Mouse (Mus musculus) C2C12 (cell line): ENCODE data around the gene Wipf3. TPM values are rescaled to one million over a fixed set of nuclear protein-coding genes. Genes with fewer than 3 reads are reported as not detected.

ENCODE experiments used
- H3K27me3 ChIP-seq: one replicate; pipeline ENCODE4 v1.6.1; 2011; ENCODE audit not compliant: control insufficient read depth, insufficient read depth, insufficient read length
- H3K36me3 ChIP-seq: one replicate; pipeline ENCODE4 v1.6.1; 2011; ENCODE audit not compliant: control insufficient read depth, insufficient read depth
- H3K4me3 ChIP-seq: one replicate; pipeline ENCODE4 v1.5.1; 2011; ENCODE audit warnings: mild to moderate bottlenecking, control low read depth; ENCODE audit not compliant: poor library complexity, insufficient read depth, severe bottlenecking
- H3K79me2 ChIP-seq: one replicate; pipeline ENCODE4 v1.6.1; 2011; ENCODE audit not compliant: control insufficient read depth, insufficient read depth
- H3K79me3 ChIP-seq: one replicate; pipeline ENCODE4 v1.6.1; 2011; ENCODE audit warnings: low read depth, control low read depth
- H3ac ChIP-seq: one replicate; pipeline ENCODE3; 2011; ENCODE audit warnings: low read depth; ENCODE audit not compliant: control insufficient read depth, insufficient read length
- CEBPB ChIP-seq: IDR thresholded peaks from one replicate; pipeline ENCODE4 v1.6.1; 2011; ENCODE audit warnings: low read depth, mild to moderate bottlenecking, control low read depth, moderate library complexity
- CTCF ChIP-seq: IDR thresholded peaks from one replicate; pipeline ENCODE4 v1.5.1; 2011; ENCODE audit not compliant: control insufficient read depth, insufficient read depth, insufficient read length
- FOSL1 ChIP-seq: IDR thresholded peaks from one replicate; pipeline ENCODE4 v1.8.0; 2011; ENCODE audit warnings: mild to moderate bottlenecking, low read length; ENCODE audit not compliant: poor library complexity, insufficient read depth, severe bottlenecking
- MAX ChIP-seq: IDR thresholded peaks from one replicate; pipeline ENCODE4 v1.6.1; 2011; ENCODE audit warnings: mild to moderate bottlenecking, control low read depth
- MYOD1 ChIP-seq: IDR thresholded peaks from one replicate; pipeline ENCODE4 v1.6.1; 2011; ENCODE audit warnings: low read depth; ENCODE audit not compliant: control insufficient read depth, insufficient read length
- MYOG ChIP-seq: IDR thresholded peaks from one replicate; pipeline ENCODE4 v1.6.1; 2011; ENCODE audit not compliant: control insufficient read depth, insufficient read length; ENCODE audit errors: extremely low read depth
- USF1 ChIP-seq: IDR thresholded peaks from one replicate; pipeline ENCODE4 v1.6.1; 2011; ENCODE audit warnings: low read depth, mild to moderate bottlenecking, control low read depth, moderate library complexity
- polyA plus RNA-seq: library from polyadenylated mRNA; unstranded; fragments of >200 nt; fragmentation: generic; extraction: Trizol; gene quantifications from one replicate; pipeline ENCODE4 v1.2.1, GENCODE M21; 2012; ENCODE audit warnings: missing spikeins

Gene Wipf3
- polyA plus RNA-seq, 1 experiment, result 0.02 TPM

- Histone ChIP-seq H3K4me3 (no peak overlapping the region), H3K27me3 (no peaks in the 10 kb centered on the region), H3K36me3 (no peaks in the 10 kb centered on the region), H3K79me2 (no peaks in the 10 kb centered on the region), H3ac (no peak overlapping the region), H3K79me3 (no peaks in the 10 kb centered on the region)
- TF ChIP-seq MYOG (no peak), MAX (no peak), USF1 (no peak)
Measured at GRCm38 (mm10) chr6:54387751-54388150, 41.7 kb upstream of the Wipf3 start.

- TF ChIP-seq MAX (no peak), CTCF (no peak), USF1 (no peak), CEBPB (no peak), MYOD1 (no peak), FOSL1 (no peak), MYOG (no peak)
- Histone ChIP-seq H3K79me2 (no peaks in the 10 kb centered on the region), H3K79me3 (no peaks in the 10 kb centered on the region), H3ac (no peak overlapping the region), H3K36me3 (no peaks in the 10 kb centered on the region), H3K4me3 (no peak overlapping the region), H3K27me3 (no peaks in the 10 kb centered on the region)
Measured at GRCm38 (mm10) chr6:54388690-54389275, 40.6 kb upstream of the Wipf3 start.

GRCm38 (mm10) chr6:54391765-54392164, 37.6 kb upstream of the Wipf3 start:
- TF ChIP-seq USF1, result no peak
- TF ChIP-seq MAX, result no peak
- TF ChIP-seq CEBPB, result no peak
- TF ChIP-seq MYOD1, result no peak
- no peak for TF ChIP-seq MYOG
- no peak for TF ChIP-seq CTCF
- no peak for TF ChIP-seq FOSL1
- no peaks in the 10 kb centered on the region for H3K27me3 ChIP-seq
- H3K4me3 ChIP-seq, result no peak overlapping the region
- no peak overlapping the region for H3ac ChIP-seq
- H3K79me3 ChIP-seq, result no peaks in the 10 kb centered on the region
- H3K36me3 ChIP-seq, result no peaks in the 10 kb centered on the region
- H3K79me2 ChIP-seq, result no peaks in the 10 kb centered on the region

- H3K27me3 ChIP-seq, result no peaks in the 10 kb centered on the region
- no peak overlapping the region for H3ac ChIP-seq
- no peaks in the 10 kb centered on the region for H3K79me3 ChIP-seq
Measured at GRCm38 (mm10) chr6:54393886-54394285, 35.5 kb upstream of the Wipf3 start.

GRCm38 (mm10) chr6:54399194-54399923, 30.0 kb upstream of the Wipf3 start:
- Histone ChIP-seq H3ac (no peak overlapping the region), H3K79me3 (no peaks in the 10 kb centered on the region), H3K27me3 (no peaks in the 10 kb centered on the region), H3K79me2 (no peaks in the 10 kb centered on the region), H3K4me3 (no peak overlapping the region), H3K36me3 (no peaks in the 10 kb centered on the region)
- no peak for TF ChIP-seq MYOG
- no peak for TF ChIP-seq FOSL1
- TF ChIP-seq MAX, result no peak
- no peak for TF ChIP-seq MYOD1
- TF ChIP-seq CTCF, result no peak
- no peak for TF ChIP-seq USF1
- TF ChIP-seq CEBPB, result no peak

More at GRCm38 (mm10) chr6:54393886-54394285, 35.5 kb upstream of the Wipf3 start:
- Histone ChIP-seq H3K36me3 (no peaks in the 10 kb centered on the region), H3K4me3 (no peak overlapping the region), H3K79me2 (no peaks in the 10 kb centered on the region)
- TF ChIP-seq MYOG (no peak), CEBPB (no peak), CTCF (no peak), USF1 (no peak)

- Histone ChIP-seq H3ac (no peak overlapping the region), H3K4me3 (no peak overlapping the region), H3K36me3 (no peaks in the 10 kb centered on the region), H3K79me3 (no peaks in the 10 kb centered on the region), H3K27me3 (no peaks in the 10 kb centered on the region), H3K79me2 (no peaks in the 10 kb centered on the region)
- TF ChIP-seq FOSL1 (no peak), MYOD1 (no peak), CTCF (no peak), CEBPB (no peak), MAX (no peak), MYOG (no peak), USF1 (no peak)
Measured at GRCm38 (mm10) chr6:54401503-54401902, 27.9 kb upstream of the Wipf3 start.
